Mouse (Mus musculus) hematopoietic stem cell, adult 5-6 weeks (primary cell): ENCODE measurements around the gene Map4. TPM values are rescaled to one million over a fixed set of nuclear protein-coding genes. Genes with fewer than 3 reads are reported as not detected.

Source experiments
- ATAC-seq, 2 experiments: fragments of 125-278 bp in 1 of 2; replicated peaks in 1 of 2; 2 replicates each; pipeline ENCODE4 v1.8.0; 2016 to 2017; ENCODE audit warnings: inconsistent platforms in 2 of 2, mild to moderate bottlenecking in 2 of 2, moderate number of reproducible peaks in 2 of 2, low read depth in 1 of 2, moderate TSS enrichment in 1 of 2; ENCODE audit not compliant: low FRiP score in 2 of 2, poor library complexity in 2 of 2, severe bottlenecking in 2 of 2, insufficient read depth in 1 of 2, low TSS enrichment in 1 of 2
- total RNA-seq: library from RNA; stranded (forward); fragments of 172-1452, 232-1000 nt; gene quantifications from 2 replicates; pipeline ENCODE4 v1.2.3, GENCODE M21; 2017

The Map4 gene
- total RNA-seq, 1 experiment from 2014 or later, result 21.2 TPM

- ATAC-seq, result no peak
Measured at GRCm38 (mm10) chr9:110045763-110046377, 114.6 kb downstream of the Map4 start.

GRCm38 (mm10) chr9:110047260-110047659, 116.0 kb downstream of the Map4 start:
- ATAC-seq, result no peak

GRCm38 (mm10) chr9:110047857-110048256, 116.6 kb downstream of the Map4 start:
- ATAC-seq, result no peak

GRCm38 (mm10) chr9:110051184-110051583, 119.9 kb downstream of the Map4 start:
- no peak for ATAC-seq

GRCm38 (mm10) chr9:110051869-110052661, 120.8 kb downstream of the Map4 start:
- no peak for ATAC-seq

GRCm38 (mm10) chr9:110052951-110053304, 121.7 kb downstream of the Map4 start:
- ATAC-seq, result no peak

- no peak for ATAC-seq
Measured at GRCm38 (mm10) chr9:110053305-110054079, 122.2 kb downstream of the Map4 start.

GRCm38 (mm10) chr9:110054080-110054421, 122.8 kb downstream of the Map4 start:
- no peak for ATAC-seq

- ATAC-seq, result no peak
Measured at GRCm38 (mm10) chr9:110054781-110055180, 123.5 kb downstream of the Map4 start.

GRCm38 (mm10) chr9:110057200-110057599, 125.9 kb downstream of the Map4 start:
- no peak for ATAC-seq

GRCm38 (mm10) chr9:110060761-110061160, 129.5 kb downstream of the Map4 start:
- no peak for ATAC-seq

- 0 out of 4 replicates have a peak, but pooled peaks of 1 of the 2 experiments have one; percentile 4 for ATAC-seq
Measured at GRCm38 (mm10) chr9:110062405-110062804, 131.1 kb downstream of the Map4 start.

GRCm38 (mm10) chr9:110062861-110063260, 131.6 kb downstream of the Map4 start:
- no peak for ATAC-seq

GRCm38 (mm10) chr9:110064641-110065040, 133.4 kb downstream of the Map4 start:
- ATAC-seq, result no peak

GRCm38 (mm10) chr9:110068745-110069144, 137.5 kb downstream of the Map4 start:
- no peak for ATAC-seq

- no peak for ATAC-seq
Measured at GRCm38 (mm10) chr9:110070358-110070757, 139.1 kb downstream of the Map4 start.

GRCm38 (mm10) chr9:110071011-110071410, 139.8 kb downstream of the Map4 start:
- ATAC-seq, result no peak

- ATAC-seq, result peak; percentile 56 to 58; a peak in 2 of 4 replicates
Measured at GRCm38 (mm10) chr9:110071843-110072242, 140.6 kb downstream of the Map4 start.
